Mouse (Mus musculus) right cerebral cortex, adult 18-20 months (tissue): ENCODE data around the gene Ypel1.

Experiments
- DNase-seq: peaks from one replicate; pipeline ENCODE4 v3.0.0; 2022; ENCODE audit warnings: mixed read lengths

Ypel1 gene

GRCm38 (mm10) chr16:17088346-17088745, 18.9 kb downstream of the Ypel1 start:
- no peak for DNase-seq

- no peak for DNase-seq
These were observed 27.4 kb downstream of the Ypel1 start for GRCm38 (mm10) chr16:17096938-17097337.

- DNase-seq, result no peak
These were observed 33.2 kb downstream of the Ypel1 start for GRCm38 (mm10) chr16:17102630-17103220.

- no peak for DNase-seq
These were observed 35.1 kb downstream of the Ypel1 start for GRCm38 (mm10) chr16:17104600-17104999.

GRCm38 (mm10) chr16:17110771-17111743, 41.6 kb downstream of the Ypel1 start, which contains the start of gene Ppil2:
TSS of gene Ppil2 (minus strand) at chr16:17111257.
- peak; percentile 83 for DNase-seq

GRCm38 (mm10) chr16:17117309-17117799, 47.9 kb downstream of the Ypel1 start:
- DNase-seq, result no peak

- DNase-seq, result no peak
These were observed 52.1 kb downstream of the Ypel1 start for GRCm38 (mm10) chr16:17121569-17121968.

- DNase-seq, result no peak
These were observed 54.8 kb downstream of the Ypel1 start for GRCm38 (mm10) chr16:17124119-17124870.

- DNase-seq, result peak; percentile 74
These were observed 55.5 kb downstream of the Ypel1 start, which contains the start of gene 2610318N02Rik for GRCm38 (mm10) chr16:17124871-17125520. TSS of gene 2610318N02Rik (minus strand) at chr16:17125167.

GRCm38 (mm10) chr16:17127292-17127691, 57.8 kb downstream of the Ypel1 start:
- peak; percentile 42 for DNase-seq

- peak; percentile 38 for DNase-seq
These were observed 61.9 kb downstream of the Ypel1 start for GRCm38 (mm10) chr16:17131191-17132088.

GRCm38 (mm10) chr16:17132089-17132905, 62.8 kb downstream of the Ypel1 start, which contains the start of gene Sdf2l1:
TSS of gene Sdf2l1 (minus strand) at chr16:17132383.
- DNase-seq, result peak; percentile 99

GRCm38 (mm10) chr16:17132906-17133200, 63.4 kb downstream of the Ypel1 start:
- no peak for DNase-seq
